Mouse (Mus musculus): ENCODE data around the gene 1700007K13Rik.
"Not testable (repeated sequence)": the region's sequence is repeated elsewhere in the genome, so short reads cannot be mapped to it uniquely, and the experiment has no call there.

1700007K13Rik gene

GRCm38 (mm10) chr2:28465836-28466518, at the start of gene 1700007K13Rik:
1700007K13Rik (minus strand) TSS chr2:28466332.
- DNase-seq (ENCODE audit: low spot score) = peak; percentile 39

DNA sequence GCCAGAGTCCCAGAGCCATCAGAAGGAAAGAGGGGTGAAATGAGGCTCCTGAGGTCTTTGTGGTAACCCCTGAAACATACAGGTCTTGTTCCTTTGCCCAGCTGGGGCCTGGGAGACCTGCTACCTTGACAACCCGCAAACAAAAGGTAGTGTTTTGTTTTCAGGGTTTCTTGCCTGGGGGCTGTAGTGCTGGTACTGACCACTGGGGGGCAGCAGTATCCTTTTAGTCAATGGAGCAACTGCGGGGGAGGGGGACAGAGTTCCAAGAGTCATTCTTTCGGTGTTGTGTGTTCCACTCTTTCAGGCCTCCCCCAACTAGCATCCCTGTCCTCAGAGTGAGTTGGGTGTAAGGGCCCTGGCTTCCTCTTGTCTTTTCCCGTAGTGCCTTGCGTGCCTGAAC, 48.4 kb upstream of the 1700007K13Rik start:
- DNase-seq (ENCODE audit: low spot score) = peak; percentile 81

GRCm38 (mm10) chr2:28513431-28514370, 47.6 kb upstream of the 1700007K13Rik start:
- no peak for DNase-seq (ENCODE audit: low spot score)

- no peak for DNase-seq (ENCODE audit: low spot score)
These were observed 46.8 kb upstream of the 1700007K13Rik start, which contains the start of gene Ralgds for GRCm38 (mm10) chr2:28512798-28513401. Ralgds (plus strand) TSS chr2:28513125.

GRCm38 (mm10) chr2:28511600-28511999, 45.5 kb upstream of the 1700007K13Rik start:
- not testable (repeated sequence) for DNase-seq (ENCODE audit: low spot score)

DNA sequence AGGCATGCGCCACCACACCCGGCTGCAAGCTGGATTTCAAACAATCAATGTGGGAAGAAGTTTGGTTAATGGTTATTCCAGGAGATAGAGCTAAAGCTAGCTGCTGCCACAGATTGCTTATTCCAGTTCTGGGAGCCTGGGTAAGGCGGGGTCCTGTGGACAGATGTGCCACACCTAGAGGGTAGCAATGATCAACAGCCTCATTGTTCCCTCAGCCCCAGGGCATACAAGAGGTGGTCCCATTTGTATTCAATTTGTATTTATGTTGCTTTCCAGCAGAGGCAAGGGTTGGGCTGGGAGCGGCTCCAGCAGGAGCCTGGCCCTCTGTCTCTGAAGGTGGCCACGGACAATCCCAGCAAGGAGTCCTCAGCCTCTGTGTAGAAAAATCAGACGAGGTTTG, 40.2 kb upstream of the 1700007K13Rik start:
- no peak for DNase-seq (ENCODE audit: low spot score)

DNA sequence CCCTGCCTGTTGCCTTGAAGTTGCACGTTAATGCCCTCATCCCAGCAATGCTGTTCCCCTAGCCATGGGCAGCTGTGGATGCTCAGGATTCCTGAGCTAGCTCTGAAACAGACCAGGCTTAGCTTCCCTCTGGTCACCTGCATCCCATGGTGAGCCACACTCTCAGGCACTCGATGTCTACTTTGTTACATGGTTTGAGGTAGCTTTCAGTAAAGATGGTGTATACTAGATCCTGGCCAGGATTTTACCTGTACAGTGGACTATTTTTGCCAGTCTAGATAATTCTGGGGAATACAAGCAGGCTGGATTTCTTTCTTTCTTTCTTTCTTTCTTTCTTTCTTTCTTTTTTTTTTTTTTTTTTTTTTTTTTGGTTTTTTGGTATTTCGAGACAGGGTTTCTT, 39.7 kb upstream of the 1700007K13Rik start, which contains the start of gene Gm10134:
Gm10134 (plus strand) TSS at position 301 of the 400 bp plus-strand sequence.
- DNase-seq (ENCODE audit: low spot score) = no peak

DNA sequence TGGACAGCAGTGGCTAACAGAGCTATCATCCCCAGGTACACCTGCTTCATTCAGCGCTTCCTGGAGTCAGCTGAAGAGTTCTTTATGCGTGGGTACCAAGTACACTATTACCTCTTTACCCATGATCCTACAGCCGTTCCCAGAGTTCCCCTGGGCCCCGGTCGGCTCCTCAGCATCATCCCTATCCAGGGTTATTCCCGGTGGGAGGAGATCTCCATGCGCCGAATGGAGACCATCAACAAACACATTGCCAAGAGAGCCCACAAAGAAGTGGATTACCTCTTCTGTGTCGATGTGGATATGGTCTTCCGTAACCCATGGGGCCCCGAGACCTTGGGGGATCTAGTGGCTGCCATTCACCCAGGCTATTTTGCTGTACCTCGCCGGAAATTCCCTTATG, 38.5 kb upstream of the 1700007K13Rik start:
- no peak for DNase-seq (ENCODE audit: low spot score)

DNA sequence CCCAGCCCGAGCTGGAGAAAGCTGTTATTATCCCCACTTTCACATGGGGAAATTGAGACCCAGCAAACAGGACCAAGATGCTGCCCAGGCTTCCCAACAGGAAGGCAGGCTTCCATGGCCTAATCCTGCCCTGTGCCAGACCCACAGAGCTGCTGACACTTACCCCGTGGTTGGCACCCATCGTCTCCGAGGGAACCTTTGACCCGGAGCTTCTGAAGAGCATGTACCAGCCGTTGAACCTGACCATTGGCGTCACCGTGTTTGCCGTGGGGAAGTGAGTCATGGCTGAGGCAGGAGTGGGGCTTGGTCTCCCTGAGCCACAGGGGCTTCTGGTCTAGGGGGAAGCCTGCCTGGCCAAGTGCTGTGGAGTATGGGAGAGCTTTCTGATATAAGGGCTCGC, 36.9 kb upstream of the 1700007K13Rik start:
- no peak for DNase-seq (ENCODE audit: low spot score)

- no peak for DNase-seq (ENCODE audit: low spot score)
These were observed 32.3 kb upstream of the 1700007K13Rik start for GRCm38 (mm10) chr2:28498431-28498830.

DNA sequence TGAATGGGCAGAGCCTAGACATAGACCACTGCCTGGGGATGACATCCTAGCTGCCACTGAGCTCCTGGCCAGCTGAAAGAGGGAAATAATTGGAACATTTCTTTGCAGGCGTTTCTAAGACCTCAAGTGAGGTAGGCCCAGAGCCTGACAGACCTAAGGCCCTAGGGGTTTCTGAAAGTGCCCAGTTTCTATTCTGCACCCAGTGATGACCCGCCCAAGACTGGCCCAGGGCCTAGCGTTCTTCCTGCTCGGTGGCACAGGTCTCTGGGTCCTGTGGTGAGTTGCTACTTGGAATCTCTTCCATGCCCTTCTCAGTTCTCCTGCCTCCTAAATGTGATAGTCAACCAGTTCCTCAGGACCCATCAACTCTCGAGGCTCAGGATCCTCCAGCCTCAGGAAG, 31.4 kb upstream of the 1700007K13Rik start:
- no peak for DNase-seq (ENCODE audit: low spot score)

GRCm38 (mm10) chr2:28496671-28497070, 30.5 kb upstream of the 1700007K13Rik start, which contains the start of gene Gbgt1:
Gbgt1 (plus strand) TSS chr2:28496891.
- no peak for DNase-seq (ENCODE audit: low spot score)

GRCm38 (mm10) chr2:28495801-28496595, 29.9 kb upstream of the 1700007K13Rik start:
- DNase-seq (ENCODE audit: low spot score) = no peak

GRCm38 (mm10) chr2:28495207-28495756, 29.1 kb upstream of the 1700007K13Rik start:
- DNase-seq (ENCODE audit: low spot score) = no peak

DNA sequence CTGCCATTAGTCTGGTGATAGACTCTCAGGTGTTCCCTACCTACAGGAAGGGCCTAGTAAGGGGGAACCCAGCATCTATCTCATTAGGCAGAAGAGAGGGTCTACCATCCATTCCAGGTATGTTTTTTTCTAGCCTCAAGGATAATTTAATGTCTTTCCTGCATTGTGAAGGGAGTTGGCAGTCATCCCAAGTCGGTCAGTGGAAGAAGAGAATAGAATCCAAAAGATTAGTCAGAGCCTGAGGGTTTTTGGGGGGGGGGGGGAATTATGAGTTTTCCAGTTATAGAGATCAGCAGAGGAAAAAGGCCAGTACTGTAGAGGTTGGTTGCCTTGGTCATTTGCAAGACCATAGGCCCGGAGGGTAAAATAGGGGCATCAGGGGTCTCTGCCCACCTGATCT, 28.4 kb upstream of the 1700007K13Rik start:
- no peak for DNase-seq (ENCODE audit: low spot score)

DNA sequence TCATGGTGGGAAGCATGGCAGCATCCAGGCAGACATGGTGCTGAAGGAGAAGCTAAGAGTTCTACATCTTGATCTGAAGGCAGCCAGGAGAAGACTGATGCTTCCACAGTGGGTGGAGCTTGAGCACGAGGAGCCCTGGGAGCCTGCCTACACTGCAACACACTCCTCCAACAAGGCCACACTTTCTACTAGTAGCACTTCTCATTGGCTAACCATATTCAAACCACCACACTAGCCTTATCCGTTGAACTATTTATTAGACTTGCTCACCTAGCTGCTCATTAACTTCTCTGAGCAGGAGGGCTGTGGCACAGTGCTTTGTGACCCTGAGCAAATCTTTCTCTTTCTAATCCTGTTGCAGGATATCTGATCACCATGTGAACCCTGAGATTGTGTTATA, 17.7 kb upstream of the 1700007K13Rik start:
- DNase-seq (ENCODE audit: low spot score) = no peak

DNA sequence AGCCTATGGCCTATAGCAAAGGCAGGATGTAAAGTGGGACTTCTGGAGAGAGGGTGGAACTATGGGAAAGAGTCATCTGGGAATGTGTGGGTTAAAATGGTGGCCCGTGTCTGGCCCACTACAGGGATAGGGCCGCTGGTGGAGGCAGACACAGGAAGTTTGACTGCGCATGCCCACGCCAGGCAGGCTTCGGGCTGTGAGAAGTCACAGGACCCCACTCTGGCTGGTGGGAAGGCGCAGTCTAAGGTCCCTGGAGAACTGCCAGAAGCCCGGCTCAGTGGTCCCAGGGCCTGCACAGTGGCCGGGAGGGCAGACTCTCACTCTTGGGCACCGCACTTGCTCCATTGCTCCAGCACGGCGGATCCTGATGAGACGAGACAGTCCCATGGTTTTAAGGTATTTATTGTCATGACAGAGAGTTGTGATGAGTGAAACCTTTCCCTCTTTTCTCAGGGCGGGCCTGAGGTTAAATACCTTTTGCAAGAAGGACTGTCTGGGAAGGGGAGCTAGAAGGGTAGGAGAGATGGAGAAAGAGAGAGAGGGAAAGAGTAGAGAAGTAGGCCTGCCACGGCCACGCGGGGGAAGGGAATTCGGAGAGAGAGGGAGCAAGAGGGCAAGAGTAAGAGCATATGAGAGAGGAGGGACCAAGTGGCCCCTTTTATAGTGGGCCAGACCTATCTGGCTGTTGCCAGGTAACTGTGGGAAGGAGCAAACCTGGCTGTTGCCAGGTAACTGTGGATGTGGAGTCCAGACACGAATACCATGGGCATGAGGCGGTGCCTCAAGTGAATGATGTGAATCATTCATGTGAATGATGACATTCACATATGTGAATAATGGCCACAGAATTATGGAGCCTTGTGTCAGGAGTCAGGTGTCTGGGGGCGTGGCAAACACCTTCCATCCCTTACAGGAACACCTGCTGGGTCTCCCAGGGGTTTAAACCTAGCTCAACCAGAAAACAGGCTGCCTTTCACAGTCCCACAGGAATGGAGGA, 13.4 kb upstream of the 1700007K13Rik start:
- no peak for DNase-seq (ENCODE audit: low spot score)

DNA sequence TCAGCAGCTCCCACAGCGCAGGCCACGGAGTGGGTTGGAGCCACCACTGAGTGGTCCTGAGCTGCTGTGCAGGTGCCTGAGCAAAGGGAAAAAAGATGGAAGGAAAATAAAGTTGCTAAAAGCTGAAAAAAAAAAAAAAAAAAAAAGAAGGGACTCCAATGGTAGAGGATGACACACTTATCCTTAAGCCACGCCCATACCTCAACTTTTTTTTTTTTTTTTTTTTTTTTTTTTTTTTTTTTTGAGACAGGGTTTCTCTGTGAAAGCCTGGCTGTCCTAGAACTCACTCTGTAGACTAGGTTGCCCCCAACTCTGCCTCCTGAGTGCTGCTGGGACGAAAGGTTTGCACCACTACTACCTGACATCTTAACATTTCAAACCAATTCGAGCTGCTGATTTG, 11.9 kb upstream of the 1700007K13Rik start:
- not testable (repeated sequence) for DNase-seq (ENCODE audit: low spot score)

GRCm38 (mm10) chr2:28472011-28472410, 5.9 kb upstream of the 1700007K13Rik start:
- not testable (repeated sequence) for DNase-seq (ENCODE audit: low spot score)

GRCm38 (mm10) chr2:28470591-28470990, 4.5 kb upstream of the 1700007K13Rik start:
- no peak for DNase-seq (ENCODE audit: low spot score)
